Mouse (Mus musculus): ENCODE measurements around the gene Myo3b.

The Myo3b gene

DNA sequence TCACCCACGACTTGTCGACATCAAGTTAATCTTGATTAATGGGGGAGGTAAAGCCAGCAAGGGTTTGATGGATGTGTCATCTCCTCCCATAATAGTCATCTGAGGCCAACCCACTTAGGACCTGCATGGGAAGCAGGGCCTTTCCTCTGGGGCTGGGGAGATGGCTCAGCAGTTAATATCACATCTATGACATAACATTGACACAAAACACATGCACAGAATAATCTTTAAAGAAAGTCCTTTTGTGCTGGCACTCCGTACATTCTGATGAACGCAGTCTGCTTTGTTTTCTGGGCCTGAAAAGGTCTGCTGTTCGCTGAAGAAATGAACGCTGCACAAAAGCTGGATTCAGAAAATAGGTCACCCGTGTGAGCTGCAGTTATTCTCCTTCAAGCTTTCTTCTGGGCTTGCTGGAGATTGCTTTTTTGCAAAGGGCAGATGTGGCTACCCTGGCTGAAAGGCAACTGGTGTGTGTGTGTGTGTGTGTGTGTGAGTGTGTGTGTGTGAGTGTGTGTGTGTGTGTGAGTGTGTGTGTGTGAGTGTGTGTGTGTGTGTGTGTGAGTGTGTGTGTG, 26.9 kb downstream of the Myo3b start:
- DNase-seq (ENCODE audit: low read depth, low spot score): no peak

DNA sequence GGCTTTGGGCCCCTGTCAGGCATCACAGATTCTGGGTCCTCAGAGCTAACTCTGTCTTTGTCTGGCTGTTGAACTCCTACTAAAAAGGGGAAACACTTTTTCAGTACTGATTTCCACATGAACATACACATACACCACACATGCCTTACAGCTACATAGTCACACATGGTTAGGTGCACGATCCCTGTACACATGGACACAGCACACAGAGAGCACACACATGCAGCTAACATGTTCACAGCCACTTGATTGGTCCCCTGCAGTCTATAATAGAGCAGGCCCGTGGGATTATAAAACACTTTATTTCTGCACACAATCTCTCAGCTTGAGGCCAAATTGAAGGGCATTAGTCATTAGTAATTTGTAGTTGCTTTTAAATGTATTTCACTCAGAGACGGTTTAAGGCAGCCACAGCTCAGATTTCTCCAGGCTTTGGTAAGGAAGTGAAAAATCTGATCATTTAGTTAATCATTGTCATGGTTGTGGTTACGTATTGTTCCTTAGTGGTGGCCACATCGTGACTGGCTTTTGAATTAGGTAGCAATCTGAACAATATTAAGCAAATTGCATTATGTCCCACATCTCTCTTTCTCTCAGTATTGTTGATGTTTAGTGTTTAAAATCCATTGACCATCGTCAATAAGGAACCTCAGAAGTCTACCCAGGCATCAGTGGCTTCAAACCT, 27.6 kb downstream of the Myo3b start:
- no peak for DNase-seq (ENCODE audit: low read depth, low spot score)

DNA sequence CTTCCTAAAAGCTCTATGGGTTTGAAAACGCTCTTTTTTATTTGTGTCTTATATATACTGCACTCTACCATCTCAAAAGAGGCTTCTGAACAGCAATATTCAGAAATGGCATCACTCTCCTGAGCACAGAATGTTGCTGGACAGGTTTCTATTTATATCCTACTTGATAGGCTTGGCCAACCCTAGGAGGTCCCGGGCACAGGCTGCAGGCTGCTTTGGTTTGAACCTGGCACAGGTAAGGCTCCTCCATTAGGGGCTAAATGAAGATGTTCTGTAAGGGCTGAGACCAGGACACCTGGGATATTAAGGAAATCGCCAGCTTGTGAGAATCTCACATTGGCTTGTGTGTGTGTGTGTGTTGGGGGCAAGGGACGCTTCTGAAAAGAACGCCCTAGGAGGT, 30.9 kb downstream of the Myo3b start:
- DNase-seq (ENCODE audit: low read depth, low spot score): no peak

DNA sequence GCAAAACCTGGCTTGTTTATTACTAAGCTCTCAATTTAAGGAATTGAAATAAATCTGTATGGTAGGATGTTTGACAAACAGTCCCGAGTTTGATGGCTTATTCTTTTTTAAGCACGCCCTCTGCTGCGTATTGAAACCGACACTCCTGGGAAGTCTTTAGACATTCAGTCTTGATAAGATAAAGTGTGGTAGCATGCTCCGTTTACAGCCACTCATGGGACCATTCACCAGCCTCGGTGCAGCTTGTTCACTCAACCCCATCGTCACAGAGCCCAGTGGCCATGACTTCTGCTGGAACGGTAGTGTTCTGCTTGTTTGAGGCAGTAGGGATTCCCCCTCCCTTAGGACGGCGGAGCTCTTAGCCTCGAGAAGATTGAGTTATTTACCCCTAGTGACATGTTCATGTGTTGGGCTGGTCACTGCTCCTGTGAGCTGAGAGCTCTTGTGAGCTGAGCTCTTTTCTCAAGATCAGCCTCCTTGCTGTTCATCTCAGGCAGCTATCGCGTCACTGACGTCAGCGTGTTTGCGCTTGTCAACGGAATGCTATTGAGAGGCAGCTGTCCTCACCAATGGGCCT, 44.6 kb downstream of the Myo3b start:
- DNase-seq (ENCODE audit: low read depth, low spot score): peak; percentile 43

DNA sequence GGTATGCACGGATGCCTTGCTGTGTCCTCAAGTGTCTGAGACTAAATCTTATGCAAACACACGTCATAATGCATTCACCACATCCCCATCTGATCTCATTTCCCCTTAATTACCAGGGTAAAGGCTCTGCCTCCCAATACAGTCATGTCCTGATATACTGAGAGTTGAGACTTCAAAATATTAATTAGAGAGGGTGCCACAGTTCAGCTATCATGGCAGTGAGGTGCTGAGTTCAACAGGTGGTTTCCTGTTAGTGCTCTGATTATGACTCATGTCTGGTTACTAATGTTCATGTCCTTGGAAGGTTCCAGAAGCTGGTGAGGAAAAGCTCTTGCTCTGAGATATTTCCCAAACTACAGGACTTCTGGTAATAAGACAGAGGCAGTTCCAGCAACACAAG, 52.3 kb downstream of the Myo3b start:
- peak; percentile 82 for DNase-seq (ENCODE audit: low read depth, low spot score)

DNA sequence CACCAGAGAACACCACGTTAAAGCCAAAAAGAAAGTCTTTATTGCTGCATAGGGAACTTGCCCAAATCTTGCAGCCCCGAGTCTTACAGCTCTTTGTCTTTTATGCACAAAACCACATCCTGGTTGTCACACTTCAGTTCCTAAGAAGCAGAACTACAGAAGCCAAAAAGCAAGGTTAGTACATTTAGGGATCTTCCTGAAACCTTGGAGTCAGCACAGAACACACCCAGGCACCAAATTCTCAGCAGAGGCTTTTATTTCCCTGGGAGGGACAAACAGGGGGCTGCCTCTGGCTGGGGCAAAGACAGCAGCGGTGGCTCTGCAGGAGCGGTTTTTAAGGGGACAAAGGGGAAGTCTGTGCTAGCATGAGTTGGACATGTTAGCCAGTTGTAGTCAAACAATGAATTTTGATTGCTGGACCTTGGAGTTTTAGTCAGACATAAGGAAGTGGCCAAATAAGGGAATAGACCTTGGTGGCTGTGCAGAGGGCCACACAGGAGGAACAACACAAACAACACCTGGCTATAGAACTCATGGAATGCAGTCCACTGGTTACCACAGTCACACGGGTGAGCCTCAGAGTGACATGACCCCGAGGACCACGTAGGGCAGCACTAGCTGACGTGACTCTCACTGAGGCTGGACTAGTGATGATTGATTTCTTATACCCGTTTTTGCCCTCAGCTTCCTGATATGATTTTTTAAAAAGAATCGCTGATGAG, 53.0 kb downstream of the Myo3b start:
- peak; percentile 85 for DNase-seq (ENCODE audit: low read depth, low spot score)

DNA sequence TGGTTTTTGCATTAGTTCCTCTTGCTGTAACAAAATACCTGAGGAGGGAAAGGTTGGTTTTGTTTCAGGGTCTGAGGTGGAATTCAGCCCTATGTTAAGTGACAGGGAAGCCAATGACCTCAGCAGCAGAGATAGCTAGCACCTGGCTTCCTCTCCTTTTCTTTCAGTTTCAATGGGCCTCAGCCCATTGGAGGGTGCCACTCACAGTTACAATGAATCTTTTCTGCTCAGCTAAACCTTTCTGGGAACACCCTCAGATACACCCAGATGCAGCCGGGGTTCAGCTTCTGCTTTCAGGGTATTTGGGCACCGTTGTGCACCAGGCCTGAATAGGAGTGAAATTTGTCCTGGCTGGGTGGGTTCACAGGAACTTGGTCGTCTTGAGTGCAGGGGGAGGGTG, 53.7 kb downstream of the Myo3b start:
- peak; percentile 90 for DNase-seq (ENCODE audit: low read depth, low spot score)

DNA sequence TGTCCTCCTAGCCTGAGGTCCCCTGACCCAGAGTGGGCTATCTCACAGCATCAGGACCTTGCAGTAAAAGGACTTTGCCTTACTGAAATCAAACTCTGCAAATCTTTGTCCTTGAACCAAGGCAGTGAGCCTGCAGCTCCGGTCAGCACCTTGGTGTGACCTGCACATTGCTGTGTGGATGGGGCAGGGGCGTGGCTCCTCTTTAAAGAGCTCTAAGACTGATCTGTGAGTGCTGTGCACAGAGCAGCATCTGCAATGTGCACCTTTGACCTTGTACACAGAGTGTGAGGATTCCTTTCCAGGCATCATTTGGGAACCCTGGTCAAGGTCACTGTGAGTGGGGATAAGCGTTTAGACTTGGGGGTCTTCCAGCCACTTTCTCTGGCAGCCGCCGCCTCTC, 55.5 kb downstream of the Myo3b start:
- no peak for DNase-seq (ENCODE audit: low read depth, low spot score)

DNA sequence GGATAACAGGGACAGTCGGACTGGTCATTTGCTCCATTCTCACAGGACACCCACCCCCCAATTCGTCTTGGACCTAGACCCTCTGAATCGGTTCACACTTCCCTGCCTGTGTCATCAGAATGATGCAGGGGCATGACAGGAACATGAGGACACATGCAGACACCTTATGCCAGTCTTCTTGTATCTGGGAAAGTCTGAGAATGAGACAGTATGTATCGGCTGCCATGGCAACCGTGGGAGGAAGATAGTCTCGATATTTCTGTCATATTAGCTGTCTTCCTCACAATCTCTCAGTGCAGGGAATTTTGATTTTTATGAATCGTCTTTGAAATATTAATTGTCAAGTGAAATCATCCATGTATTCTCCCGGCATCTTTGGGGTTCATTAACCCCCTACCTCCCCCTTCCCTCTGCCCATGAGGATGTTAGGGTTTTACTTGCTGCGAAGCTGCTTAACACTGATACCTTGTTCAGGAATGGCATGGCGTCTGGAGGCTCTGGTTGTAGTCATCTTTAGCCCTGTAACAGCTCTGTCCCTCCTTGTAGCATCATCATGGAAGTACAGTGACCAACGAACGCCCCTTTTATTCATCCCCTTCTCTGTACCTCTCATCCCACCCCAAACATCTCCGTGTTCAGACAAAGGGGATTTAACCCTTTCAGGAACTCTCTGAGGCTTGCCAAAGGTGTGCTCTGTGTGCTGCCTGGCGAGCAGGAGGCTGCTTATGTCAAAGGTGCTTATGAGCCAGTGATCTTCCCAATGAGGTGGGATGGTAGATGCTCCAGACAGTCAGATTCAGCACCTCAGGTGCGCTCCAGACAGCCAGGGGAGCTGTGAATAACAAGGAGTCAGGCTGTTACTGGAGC, 58.5 kb downstream of the Myo3b start:
- no peak for DNase-seq (ENCODE audit: low read depth, low spot score)

DNA sequence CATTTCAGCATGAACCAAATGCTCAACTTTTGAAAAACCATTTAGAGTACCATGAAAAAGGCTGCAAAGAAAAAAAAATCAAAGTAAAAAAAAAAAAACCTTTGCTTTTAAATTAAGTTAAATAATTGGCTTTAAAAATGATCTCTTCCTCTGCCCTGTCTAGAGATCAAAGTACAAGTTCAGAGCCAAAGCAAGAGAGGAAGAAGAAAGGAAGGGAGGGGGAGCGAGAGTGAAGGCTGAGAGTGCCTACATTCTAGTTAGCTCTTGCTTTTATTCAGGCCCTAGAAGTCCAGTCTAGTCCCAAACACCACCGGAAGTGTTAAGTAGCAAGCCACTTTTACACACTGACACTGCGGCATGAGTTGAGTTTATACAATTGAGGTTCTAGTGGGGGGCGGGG, 60.5 kb downstream of the Myo3b start:
- DNase-seq (ENCODE audit: low read depth, low spot score): no peak

DNA sequence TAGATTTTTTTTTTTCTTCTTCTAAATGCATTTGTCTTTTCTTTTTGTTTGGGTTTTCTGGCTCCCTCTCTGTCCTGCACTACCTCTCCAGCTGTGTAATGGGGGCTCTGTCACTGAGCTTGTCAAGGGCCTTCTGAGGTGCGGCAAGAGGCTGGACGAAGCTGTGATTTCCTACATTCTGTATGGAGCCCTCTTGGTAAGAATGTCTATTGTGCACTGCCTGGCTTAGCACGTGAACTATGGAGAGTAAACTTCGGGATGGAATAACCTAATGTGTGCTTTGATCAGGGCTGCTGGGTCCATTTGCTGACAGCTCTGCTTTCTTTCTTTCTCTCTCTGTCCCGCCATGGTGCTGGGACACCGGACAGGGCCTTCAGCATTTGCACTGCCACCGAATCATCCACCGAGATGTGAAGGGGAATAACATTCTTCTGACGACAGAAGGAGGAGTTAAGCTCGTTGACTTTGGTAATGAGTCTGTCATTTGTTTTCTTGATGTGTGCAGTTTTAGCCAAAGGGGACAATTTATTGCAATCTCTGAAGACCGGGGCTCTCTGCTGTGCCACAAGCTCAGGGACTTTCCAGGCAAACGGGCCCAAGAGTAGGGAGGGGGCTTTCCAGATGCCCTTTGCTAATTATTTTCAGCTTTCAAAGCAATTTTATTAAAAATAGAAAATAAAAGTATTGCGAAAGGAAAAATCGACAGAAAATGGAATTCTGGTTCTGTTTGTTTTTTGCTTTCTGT, 66.5 kb downstream of the Myo3b start:
- peak; percentile 85 for DNase-seq (ENCODE audit: low read depth, low spot score)

DNA sequence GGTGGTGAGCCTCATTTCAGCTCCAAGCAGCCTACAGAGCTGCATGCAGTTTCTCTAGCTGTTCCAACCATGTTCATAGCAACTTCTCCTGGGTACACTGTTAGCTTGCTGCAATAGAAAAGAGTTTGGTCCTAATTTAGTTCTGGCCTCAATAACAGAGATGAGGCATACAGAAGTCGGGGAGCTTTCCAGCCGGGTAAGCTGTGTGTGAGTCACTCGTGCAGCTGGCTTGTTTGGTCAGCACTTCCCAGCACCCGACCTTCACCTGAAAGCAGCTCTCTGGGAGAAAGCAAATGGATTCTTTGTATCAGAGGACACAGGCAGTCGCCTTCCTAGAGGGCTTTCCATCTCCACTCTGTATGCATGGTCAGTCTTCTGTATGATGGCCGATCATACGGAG, 70.1 kb downstream of the Myo3b start:
- DNase-seq (ENCODE audit: low read depth, low spot score): no peak

DNA sequence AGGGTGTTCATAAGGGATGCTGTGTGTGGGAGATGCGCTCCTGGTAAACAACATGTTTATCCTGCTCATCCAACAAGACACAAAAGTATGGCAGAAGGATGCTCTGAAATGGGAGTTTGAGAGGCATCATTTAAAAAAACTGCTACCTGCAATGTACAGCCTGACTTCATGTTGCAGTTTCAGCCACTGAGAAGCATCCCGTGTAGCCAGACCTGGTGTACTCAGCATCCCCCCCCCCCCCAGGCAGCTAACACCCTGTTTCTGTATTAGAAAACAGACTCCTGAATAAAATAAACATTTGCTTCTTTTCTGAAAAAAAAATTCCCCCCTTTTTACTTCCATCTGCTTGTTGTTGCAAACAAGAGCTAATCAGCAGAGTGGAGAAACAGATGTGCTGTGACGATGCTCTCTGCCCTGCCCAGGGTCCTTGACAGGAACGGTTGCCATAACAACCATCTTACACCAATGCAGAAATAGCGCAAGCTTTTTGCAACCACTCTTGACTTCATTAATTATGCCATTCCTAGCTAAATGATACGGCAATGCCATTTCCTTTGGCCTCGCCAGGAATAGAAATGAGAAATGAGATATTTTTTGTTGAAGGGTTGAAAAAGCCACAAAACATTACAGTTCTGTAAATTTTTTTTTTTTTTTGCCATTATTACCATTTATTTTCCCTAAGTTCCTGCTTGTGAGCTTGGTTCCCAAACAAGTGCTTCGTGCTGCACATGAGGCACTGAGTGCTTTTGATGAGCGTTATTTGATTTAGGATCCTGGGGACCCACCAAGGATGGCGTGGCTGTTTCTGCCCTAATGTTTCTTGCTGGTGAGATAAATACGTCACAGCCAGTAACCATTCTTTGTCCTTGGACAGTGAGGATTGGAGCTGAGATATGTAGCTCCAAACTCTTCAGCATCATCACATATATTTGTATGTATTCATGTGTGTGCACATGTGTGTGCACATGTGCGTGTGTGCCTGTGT, 75.2 kb downstream of the Myo3b start:
- peak; percentile 80 for DNase-seq (ENCODE audit: low read depth, low spot score)

DNA sequence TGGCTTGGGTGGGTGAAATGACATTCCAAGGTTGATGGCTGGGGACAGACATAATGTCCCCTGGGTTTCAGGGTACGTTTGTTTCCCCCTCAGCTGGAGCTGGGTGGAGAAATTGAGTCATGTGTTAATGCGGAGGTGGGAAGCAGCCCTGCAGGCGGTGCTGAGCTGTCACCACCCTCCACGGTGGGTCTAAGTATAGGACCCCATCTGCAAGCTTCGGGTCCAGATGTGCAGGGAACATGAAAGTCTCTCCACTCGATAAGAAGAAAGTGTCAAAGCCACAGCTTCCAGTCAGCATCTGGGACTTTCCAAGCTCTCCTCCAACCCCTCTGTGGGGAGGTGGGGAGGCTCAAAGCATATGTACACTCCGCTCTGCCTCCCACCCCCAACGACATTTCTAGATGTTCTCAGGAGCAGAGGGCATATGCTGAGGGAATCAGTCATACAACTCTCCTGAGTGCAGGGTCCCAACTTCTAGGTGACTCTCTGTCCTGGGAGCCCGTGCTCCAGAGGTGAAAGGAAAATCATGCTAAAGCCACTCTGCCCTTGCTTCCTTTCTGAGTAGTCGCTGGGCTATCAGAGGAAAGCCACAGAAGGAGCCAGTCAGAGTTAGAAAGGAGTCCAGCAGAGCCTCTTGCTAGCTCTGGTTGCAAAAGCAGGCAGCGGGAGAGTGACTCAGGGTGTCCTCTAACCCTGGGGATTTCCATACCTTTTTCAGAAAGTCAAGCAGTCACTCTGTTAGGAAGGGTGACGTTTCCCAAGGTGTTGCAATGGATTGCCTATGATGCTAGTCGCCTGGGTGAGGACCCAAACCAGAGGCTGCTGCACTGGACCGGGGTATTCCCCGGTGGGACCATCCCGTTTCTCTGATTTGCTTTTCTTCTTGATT, 79.7 kb downstream of the Myo3b start:
- DNase-seq (ENCODE audit: low read depth, low spot score): no peak

DNA sequence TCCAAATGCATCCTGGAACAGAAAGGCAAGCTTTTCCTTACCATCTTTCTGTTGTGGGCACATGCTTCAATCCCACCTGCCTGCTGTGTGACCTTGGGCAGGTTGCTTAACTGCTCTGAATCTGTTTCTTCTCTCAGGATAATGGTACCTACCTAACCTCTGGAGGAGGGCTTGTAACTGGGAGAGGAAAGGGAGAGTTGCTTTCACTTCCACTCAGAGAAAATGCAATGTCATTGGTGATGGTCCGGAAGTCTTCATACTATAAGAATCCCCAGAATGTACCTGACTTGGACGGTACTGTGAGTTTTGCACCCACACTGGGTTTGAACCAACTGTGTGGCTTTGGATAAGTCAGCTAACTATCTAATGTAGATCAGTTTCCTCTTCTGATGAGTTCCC, 80.3 kb downstream of the Myo3b start:
- DNase-seq (ENCODE audit: low read depth, low spot score): no peak

DNA sequence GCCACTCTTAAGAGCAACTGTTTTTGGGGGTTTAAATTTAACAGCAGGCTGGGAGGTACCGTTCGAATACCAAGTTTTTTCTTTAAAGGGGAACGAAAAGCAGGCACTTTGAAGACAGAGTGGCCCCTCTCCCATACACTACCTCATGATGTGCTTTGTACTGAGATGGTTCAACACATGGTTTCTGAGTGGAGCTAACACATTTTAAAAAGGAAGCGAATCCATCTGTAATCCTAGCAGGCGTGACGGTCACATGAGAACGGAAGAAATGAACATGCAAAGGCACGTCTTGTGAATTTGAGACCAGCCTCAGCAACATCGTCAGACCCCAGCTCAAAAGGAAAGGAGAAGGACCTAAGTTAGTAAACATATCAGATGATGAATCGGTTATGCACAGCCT, 87.4 kb downstream of the Myo3b start:
- DNase-seq (ENCODE audit: low read depth, low spot score): peak; percentile 22

DNA sequence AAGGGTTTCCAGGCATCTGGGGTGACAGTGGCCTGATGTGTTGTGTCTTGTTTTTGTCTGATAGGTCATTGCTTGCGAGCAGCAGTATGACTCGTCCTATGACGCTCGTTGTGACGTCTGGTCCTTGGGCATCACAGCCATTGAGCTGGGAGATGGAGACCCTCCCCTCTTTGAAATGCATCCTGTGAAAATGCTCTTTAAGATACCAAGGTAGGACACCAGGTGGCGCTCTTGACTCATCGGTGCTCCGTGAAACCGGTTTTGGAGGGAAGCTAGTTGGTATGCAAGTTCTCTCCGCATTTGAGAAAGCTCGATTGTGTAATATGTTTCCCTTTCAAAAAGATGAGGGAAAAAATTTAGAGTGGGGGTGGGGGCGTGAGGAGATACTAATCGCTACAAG, 87.9 kb downstream of the Myo3b start:
- DNase-seq (ENCODE audit: low read depth, low spot score): peak; percentile 81

DNA sequence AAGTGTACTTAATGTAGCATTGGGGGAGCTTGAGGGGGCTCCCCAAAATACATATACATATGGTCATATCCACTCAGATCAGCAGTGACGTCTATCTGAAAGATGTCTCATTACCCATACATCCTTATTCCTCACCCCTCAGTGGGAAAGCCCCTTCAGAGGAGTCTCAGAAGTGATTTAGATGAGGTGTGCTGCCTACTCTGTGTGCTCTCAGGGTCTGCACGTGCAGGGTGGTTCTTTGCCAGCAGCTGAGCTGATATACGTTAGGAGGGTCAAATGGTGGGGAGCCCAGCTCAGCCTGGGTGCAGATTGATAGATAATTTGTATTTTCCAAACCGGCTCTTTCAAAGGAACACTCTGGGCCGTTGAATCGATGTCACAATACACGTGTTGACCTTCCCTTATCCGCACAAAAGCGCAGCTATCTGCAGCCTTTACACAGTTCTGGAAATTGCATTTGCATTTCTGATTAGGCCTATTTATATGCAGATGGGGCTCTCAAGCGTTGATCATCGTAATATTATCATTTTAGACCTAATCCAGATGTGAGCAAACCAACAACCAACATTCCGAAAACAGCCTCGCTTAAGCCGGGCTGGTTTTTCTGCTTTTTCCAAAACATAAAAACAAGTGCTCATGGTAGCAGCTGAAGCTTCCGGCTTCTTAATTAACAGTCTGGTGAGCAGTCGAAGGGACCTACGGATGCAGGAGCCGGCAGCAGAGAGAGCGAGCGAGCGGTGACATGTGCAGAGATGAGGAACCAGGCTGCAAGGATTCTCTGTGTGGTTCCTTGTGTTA, 88.6 kb downstream of the Myo3b start:
- no peak for DNase-seq (ENCODE audit: low read depth, low spot score)
